Mouse (Mus musculus): ENCODE results near the gene Atxn2. TPM values are rescaled to one million over a fixed set of nuclear protein-coding genes. Genes with fewer than 3 reads are reported as not detected.

Gene Atxn2
- polyA plus RNA-seq, 1 experiment from 2014 or later, result 53.2 TPM

- Histone ChIP-seq H3K27me3 (peaks cover 39% of the 10 kb centered on the region), H3K27ac (no peak overlapping the region), H3K4me2 (peak overlapping the region; percentile 95), H3K4me3 (peak overlapping the region; percentile 48), H3K36me3 (peaks cover 25% of the 10 kb centered on the region), H3K9me3 (no peaks in the 10 kb centered on the region), H3K9ac (peak overlapping the region; percentile 68), H3K4me1 (peaks cover 23% of the 10 kb centered on the region)
- 5% methylated on average over 72 of the region's 82 CpGs for WGBS
- no peak for ATAC-seq (ENCODE audit: insufficient number of reproducible peaks, insufficient read depth, low FRiP score, low TSS enrichment, low read depth)
These were observed 117.6 kb downstream of the Atxn2 start for GRCm38 (mm10) chr5:121828491-121829432.

- Histone ChIP-seq H3K9ac (no peak overlapping the region), H3K27ac (no peak overlapping the region), H3K4me3 (no peak overlapping the region), H3K4me2 (no peak overlapping the region), H3K36me3 (peaks cover 5% of the 10 kb centered on the region), H3K4me1 (peaks cover 46% of the 10 kb centered on the region), H3K27me3 (peaks cover 39% of the 10 kb centered on the region), H3K9me3 (no peaks in the 10 kb centered on the region)
- no peak for ATAC-seq (ENCODE audit: insufficient number of reproducible peaks, insufficient read depth, low FRiP score, low TSS enrichment, low read depth)
- 89% methylated on average over 6 of the region's 6 CpGs for WGBS
These were observed 120.0 kb downstream of the Atxn2 start for GRCm38 (mm10) chr5:121831002-121831601.

- Histone ChIP-seq H3K4me1 (peaks cover 49% of the 10 kb centered on the region), H3K9ac (no peak overlapping the region), H3K27me3 (peaks cover 42% of the 10 kb centered on the region), H3K4me3 (no peak overlapping the region), H3K36me3 (peaks cover 5% of the 10 kb centered on the region), H3K9me3 (no peaks in the 10 kb centered on the region), H3K4me2 (no peak overlapping the region), H3K27ac (no peak overlapping the region)
- ATAC-seq (ENCODE audit: insufficient number of reproducible peaks, insufficient read depth, low FRiP score, low TSS enrichment, low read depth), result no peak
- 80% methylated on average over 5 of the region's 6 CpGs for WGBS
These were observed 121.4 kb downstream of the Atxn2 start for GRCm38 (mm10) chr5:121832376-121833155.

- ATAC-seq (ENCODE audit: insufficient number of reproducible peaks, insufficient read depth, low FRiP score, low TSS enrichment, low read depth), result no peak
- 95% methylated on average over 2 of the region's 2 CpGs for WGBS
- Histone ChIP-seq H3K9ac (peak overlapping the region; percentile 32; the same call in 1 of the 2 replicates), H3K9me3 (no peaks in the 10 kb centered on the region), H3K27me3 (peaks cover 42% of the 10 kb centered on the region), H3K27ac (no peak overlapping the region; the same call in 1 of the 2 replicates), H3K4me3 (no peak overlapping the region), H3K4me1 (peaks cover 55% of the 10 kb centered on the region), H3K36me3 (no peaks in the 10 kb centered on the region), H3K4me2 (0 out of 2 replicates have a peak overlapping the region, but pooled peaks have one; percentile 90)
These were observed 122.0 kb downstream of the Atxn2 start for GRCm38 (mm10) chr5:121833159-121833558.

- Histone ChIP-seq H3K27me3 (peaks cover 42% of the 10 kb centered on the region), H3K4me3 (0 out of 2 replicates have a peak overlapping the region, but pooled peaks have one; percentile 82), H3K9ac (peak overlapping the region; percentile 32; the same call in 1 of the 2 replicates), H3K36me3 (no peaks in the 10 kb centered on the region), H3K9me3 (no peaks in the 10 kb centered on the region), H3K4me1 (peaks cover 55% of the 10 kb centered on the region), H3K27ac (no peak overlapping the region; the same call in 1 of the 2 replicates), H3K4me2 (peak overlapping the region; percentile 90)
- 38% methylated on average over 10 of the region's 10 CpGs for WGBS
- ATAC-seq (ENCODE audit: insufficient number of reproducible peaks, insufficient read depth, low FRiP score, low TSS enrichment, low read depth), result no peak
These were observed 122.6 kb downstream of the Atxn2 start for GRCm38 (mm10) chr5:121833572-121834240.

- Histone ChIP-seq H3K9me3 (no peaks in the 10 kb centered on the region), H3K4me2 (peak overlapping the region; percentile 90), H3K9ac (no peak overlapping the region), H3K27me3 (peaks cover 42% of the 10 kb centered on the region), H3K4me3 (0 out of 2 replicates have a peak overlapping the region, but pooled peaks have one; percentile 82), H3K27ac (no peak overlapping the region; the same call in 1 of the 2 replicates), H3K4me1 (peaks cover 54% of the 10 kb centered on the region), H3K36me3 (no peaks in the 10 kb centered on the region)
- no peak for ATAC-seq (ENCODE audit: insufficient number of reproducible peaks, insufficient read depth, low FRiP score, low TSS enrichment, low read depth)
- WGBS, result 78% methylated on average over 7 of the region's 7 CpGs
These were observed 123.1 kb downstream of the Atxn2 start for GRCm38 (mm10) chr5:121834241-121834606.

GRCm38 (mm10) chr5:121834991-121835747, 124.0 kb downstream of the Atxn2 start:
- Histone ChIP-seq H3K4me1 (peaks cover 52% of the 10 kb centered on the region), H3K4me2 (peak overlapping the region; percentile 90), H3K4me3 (peak overlapping the region; percentile 82), H3K27me3 (peaks cover 38% of the 10 kb centered on the region), H3K27ac (no peak overlapping the region), H3K9ac (peak overlapping the region; percentile 83), H3K36me3 (no peaks in the 10 kb centered on the region), H3K9me3 (no peaks in the 10 kb centered on the region)
- 47% methylated on average over 12 of the region's 12 CpGs for WGBS
- no peak for ATAC-seq (ENCODE audit: insufficient number of reproducible peaks, insufficient read depth, low FRiP score, low TSS enrichment, low read depth)

GRCm38 (mm10) chr5:121835949-121836691, 125.0 kb downstream of the Atxn2 start:
- H3K4me2 ChIP-seq, result peak overlapping the region; percentile 90
- peaks cover 52% of the 10 kb centered on the region for H3K4me1 ChIP-seq
- H3K27me3 ChIP-seq, result peaks cover 30% of the 10 kb centered on the region
- WGBS, result 0% methylated on average over 49 of the region's 51 CpGs
- H3K36me3 ChIP-seq, result no peaks in the 10 kb centered on the region
- H3K9me3 ChIP-seq, result no peaks in the 10 kb centered on the region
- peak overlapping the region; percentile 83 for H3K9ac ChIP-seq
- no peak for ATAC-seq (ENCODE audit: insufficient number of reproducible peaks, insufficient read depth, low FRiP score, low TSS enrichment, low read depth)
- H3K4me3 ChIP-seq, result peak overlapping the region; percentile 82
- H3K27ac ChIP-seq, result peak overlapping the region; percentile 66; the same call in 1 of the 2 replicates

- Histone ChIP-seq H3K36me3 (no peaks in the 10 kb centered on the region), H3K4me3 (peak overlapping the region; percentile 82), H3K4me1 (peaks cover 52% of the 10 kb centered on the region), H3K27me3 (peaks cover 33% of the 10 kb centered on the region), H3K4me2 (peak overlapping the region; percentile 90), H3K27ac (peak overlapping the region; percentile 66), H3K9me3 (no peaks in the 10 kb centered on the region), H3K9ac (peak overlapping the region; percentile 83)
- WGBS, result under 1% methylated on average over 64 of the region's 77 CpGs
- peak; percentile 73 for ATAC-seq (ENCODE audit: insufficient number of reproducible peaks, insufficient read depth, low FRiP score, low TSS enrichment, low read depth)
These were observed 125.7 kb downstream of the Atxn2 start for GRCm38 (mm10) chr5:121836692-121837415.

Data from embryonic facial prominence, embryonic 13.5 days (tissue).